Mouse (Mus musculus): Measurements from ENCODE around the gene Styxl1. TPM values are rescaled to one million over a fixed set of nuclear protein-coding genes. Genes with fewer than 3 reads are reported as not detected.

The Styxl1 gene
- polyA plus RNA-seq, 1 experiment, result not detected

GRCm38 (mm10) chr5:135772519-135772918, 5.7 kb downstream of the Styxl1 start:
- TF ChIP-seq POLR2A (IDR thresholded peaks at IDR 0.05; ENCODE audit: low read depth, low read length), result no peak
- no peak for TF ChIP-seq CTCF (IDR thresholded peaks at IDR 0.05; ENCODE audit: extremely low read depth, insufficient read depth, insufficient read length, insufficient replicate concordance)
- DNase-seq (ENCODE audit: low read depth in 1 of 2, low spot score in 2 of 2), result no peak
- WGBS, result 0% methylated on average over 3 of the region's 3 CpGs
- H3K36me3 ChIP-seq (ENCODE audit: control insufficient read depth, insufficient read depth, low read length), result no peaks in the 10 kb centered on the region
- no peak overlapping the region for H3K27ac ChIP-seq (ENCODE audit: insufficient read depth, low read length)
- no peak overlapping the region for H3K4me3 ChIP-seq (ENCODE audit: extremely low read depth, insufficient read depth, insufficient read length)
- no peaks in the 10 kb centered on the region for H3K27me3 ChIP-seq (ENCODE audit: control insufficient read depth, insufficient read depth, low read length)
- peaks cover 1% of the 10 kb centered on the region; the same call in 1 of the 2 replicates for H3K4me1 ChIP-seq (ENCODE audit: control insufficient read depth, insufficient read depth, insufficient read length)

- Histone ChIP-seq H3K27me3 (ENCODE audit: control insufficient read depth, insufficient read depth, low read length) (no peaks in the 10 kb centered on the region), H3K36me3 (ENCODE audit: control insufficient read depth, insufficient read depth, low read length) (no peaks in the 10 kb centered on the region), H3K4me1 (ENCODE audit: control insufficient read depth, insufficient read depth, insufficient read length) (no peaks in the 10 kb centered on the region), H3K4me3 (ENCODE audit: extremely low read depth, insufficient read depth, insufficient read length) (no peak overlapping the region), H3K27ac (ENCODE audit: insufficient read depth, low read length) (no peak overlapping the region)
- DNase-seq (ENCODE audit: low read depth in 1 of 2, low spot score in 2 of 2), result no peak
- WGBS, result 78% methylated on average over 3 of the region's 3 CpGs
- TF ChIP-seq POLR2A (IDR thresholded peaks at IDR 0.05; ENCODE audit: low read depth, low read length), result no peak
- TF ChIP-seq CTCF (IDR thresholded peaks at IDR 0.05; ENCODE audit: extremely low read depth, insufficient read depth, insufficient read length, insufficient replicate concordance), result no peak
Observed at GRCm38 (mm10) chr5:135764971-135765370, 13.2 kb downstream of the Styxl1 start.

GRCm38 (mm10) chr5:135763526-135763925, 14.7 kb downstream of the Styxl1 start:
- TF ChIP-seq CTCF (IDR thresholded peaks at IDR 0.05; ENCODE audit: extremely low read depth, insufficient read depth, insufficient read length, insufficient replicate concordance), result peak; percentile 89; the same call in 1 of the 2 replicates
- no peak for TF ChIP-seq POLR2A (IDR thresholded peaks at IDR 0.05; ENCODE audit: low read depth, low read length)
- no peak overlapping the region for H3K4me3 ChIP-seq (ENCODE audit: extremely low read depth, insufficient read depth, insufficient read length)
- H3K4me1 ChIP-seq (ENCODE audit: control insufficient read depth, insufficient read depth, insufficient read length), result no peaks in the 10 kb centered on the region
- WGBS, result 6% methylated on average over 7 of the region's 7 CpGs
- no peak overlapping the region for H3K27ac ChIP-seq (ENCODE audit: insufficient read depth, low read length)
- no peaks in the 10 kb centered on the region for H3K27me3 ChIP-seq (ENCODE audit: control insufficient read depth, insufficient read depth, low read length)
- no peaks in the 10 kb centered on the region for H3K36me3 ChIP-seq (ENCODE audit: control insufficient read depth, insufficient read depth, low read length)
- DNase-seq (ENCODE audit: low read depth in 1 of 2, low spot score in 2 of 2), result peak; percentile 28 to 49

- Histone ChIP-seq H3K36me3 (ENCODE audit: control insufficient read depth, insufficient read depth, low read length) (no peaks in the 10 kb centered on the region), H3K27me3 (ENCODE audit: control insufficient read depth, insufficient read depth, low read length) (no peaks in the 10 kb centered on the region), H3K4me3 (ENCODE audit: extremely low read depth, insufficient read depth, insufficient read length) (no peak overlapping the region), H3K27ac (ENCODE audit: insufficient read depth, low read length) (no peak overlapping the region), H3K4me1 (ENCODE audit: control insufficient read depth, insufficient read depth, insufficient read length) (no peaks in the 10 kb centered on the region)
- no peak for DNase-seq (ENCODE audit: low read depth in 1 of 2, low spot score in 2 of 2)
- 81% methylated on average over 3 of the region's 3 CpGs for WGBS
- no peak for TF ChIP-seq POLR2A (IDR thresholded peaks at IDR 0.05; ENCODE audit: low read depth, low read length)
- no peak for TF ChIP-seq CTCF (IDR thresholded peaks at IDR 0.05; ENCODE audit: extremely low read depth, insufficient read depth, insufficient read length, insufficient replicate concordance)
Observed at GRCm38 (mm10) chr5:135761881-135762280, 16.3 kb downstream of the Styxl1 start.

- Histone ChIP-seq H3K4me3 (ENCODE audit: extremely low read depth, insufficient read depth, insufficient read length) (no peak overlapping the region), H3K27ac (ENCODE audit: insufficient read depth, low read length) (no peak overlapping the region), H3K36me3 (ENCODE audit: control insufficient read depth, insufficient read depth, low read length) (no peaks in the 10 kb centered on the region), H3K27me3 (ENCODE audit: control insufficient read depth, insufficient read depth, low read length) (no peaks in the 10 kb centered on the region; the same call in 1 of the 2 replicates), H3K4me1 (ENCODE audit: control insufficient read depth, insufficient read depth, insufficient read length) (no peaks in the 10 kb centered on the region)
- DNase-seq (ENCODE audit: low read depth in 1 of 2, low spot score in 2 of 2), result no peak
- no peak for TF ChIP-seq POLR2A (IDR thresholded peaks at IDR 0.05; ENCODE audit: low read depth, low read length)
- TF ChIP-seq CTCF (IDR thresholded peaks at IDR 0.05; ENCODE audit: extremely low read depth, insufficient read depth, insufficient read length, insufficient replicate concordance), result no peak
- 65% methylated on average over 2 of the region's 2 CpGs for WGBS
Observed at GRCm38 (mm10) chr5:135751595-135751994, 26.6 kb downstream of the Styxl1 start.

- Histone ChIP-seq H3K27ac (ENCODE audit: insufficient read depth, low read length) (no peak overlapping the region), H3K36me3 (ENCODE audit: control insufficient read depth, insufficient read depth, low read length) (no peaks in the 10 kb centered on the region), H3K27me3 (ENCODE audit: control insufficient read depth, insufficient read depth, low read length) (no peaks in the 10 kb centered on the region; the same call in 1 of the 2 replicates), H3K4me3 (ENCODE audit: extremely low read depth, insufficient read depth, insufficient read length) (no peak overlapping the region), H3K4me1 (ENCODE audit: control insufficient read depth, insufficient read depth, insufficient read length) (no peaks in the 10 kb centered on the region)
- DNase-seq (ENCODE audit: low read depth in 1 of 2, low spot score in 2 of 2), result no peak
- TF ChIP-seq CTCF (IDR thresholded peaks at IDR 0.05; ENCODE audit: extremely low read depth, insufficient read depth, insufficient read length, insufficient replicate concordance) (no peak), POLR2A (IDR thresholded peaks at IDR 0.05; ENCODE audit: low read depth, low read length) (no peak)
- WGBS, result 87% methylated on average over 1 of the region's 1 CpGs
Observed at GRCm38 (mm10) chr5:135751041-135751440, 27.1 kb downstream of the Styxl1 start.

- Histone ChIP-seq H3K36me3 (ENCODE audit: control insufficient read depth, insufficient read depth, low read length) (no peaks in the 10 kb centered on the region; the same call in 1 of the 2 replicates), H3K4me3 (ENCODE audit: extremely low read depth, insufficient read depth, insufficient read length) (peak overlapping the region; percentile 94), H3K4me1 (ENCODE audit: control insufficient read depth, insufficient read depth, insufficient read length) (no peaks in the 10 kb centered on the region; the same call in 1 of the 2 replicates), H3K27me3 (ENCODE audit: control insufficient read depth, insufficient read depth, low read length) (no peaks in the 10 kb centered on the region; the same call in 1 of the 2 replicates), H3K27ac (ENCODE audit: insufficient read depth, low read length) (no peak overlapping the region)
- DNase-seq (ENCODE audit: low read depth in 1 of 2, low spot score in 2 of 2), result no peak
- 42% methylated on average over 11 of the region's 12 CpGs for WGBS
- TF ChIP-seq CTCF (IDR thresholded peaks at IDR 0.05; ENCODE audit: extremely low read depth, insufficient read depth, insufficient read length, insufficient replicate concordance) (no peak), POLR2A (IDR thresholded peaks at IDR 0.05; ENCODE audit: low read depth, low read length) (no peak)
Observed at GRCm38 (mm10) chr5:135744742-135745141, 33.4 kb downstream of the Styxl1 start.
